Mouse (Mus musculus): ENCODE measurements around the gene Tns2. TPM values are rescaled to one million over a fixed set of nuclear protein-coding genes. Genes with fewer than 3 reads are reported as not detected.
"Not testable (repeated sequence)": the region's sequence is repeated elsewhere in the genome, so short reads cannot be mapped to it uniquely, and the experiment has no call there.

The Tns2 gene
- polyA plus RNA-seq, 1 experiment from 2014 or later = 13.8 TPM

- Histone ChIP-seq H3K27ac (no peak overlapping the region), H3K36me3 (no peaks in the 10 kb centered on the region), H3K4me1 (replicated peaks) (peaks cover 17% of the 10 kb centered on the region), H3K27me3 (ENCODE audit: insufficient read depth, poor library complexity, severe bottlenecking) (peaks cover 60% of the 10 kb centered on the region), H3K9me3 (no peaks in the 10 kb centered on the region), H3K4me3 (no peak overlapping the region)
- 57% methylated on average over 23 of the region's 23 CpGs for WGBS
- no peak for DNase-seq (ENCODE audit: low spot score)
Observed at GRCm38 (mm10) chr15:102142914-102143912, 43.0 kb downstream of the Tns2 start.

GRCm38 (mm10) chr15:102144274-102144711, 44.1 kb downstream of the Tns2 start, which contains the start of gene Igfbp6:
Gene Igfbp6, plus strand, starts transcription at chr15:102144362.
- WGBS = 4% methylated on average over 22 of the region's 22 CpGs
- Histone ChIP-seq H3K4me3 (peak within 1 kb of the TSS; percentile 37), H3K9me3 (no peaks in the 10 kb centered on the region), H3K27ac (no peak within 1 kb of the TSS), H3K27me3 (ENCODE audit: insufficient read depth, poor library complexity, severe bottlenecking) (peaks cover 63% of the 10 kb centered on the region), H3K36me3 (no peaks in the 10 kb centered on the region), H3K4me1 (replicated peaks) (peaks cover 20% of the 10 kb centered on the region)
- DNase-seq (ENCODE audit: low spot score) = no peak

- 14% methylated on average over 19 of the region's 19 CpGs for WGBS
- no peaks in the 10 kb centered on the region for H3K36me3 ChIP-seq
- H3K4me3 ChIP-seq = peak overlapping the region; percentile 37
- no peak for DNase-seq (ENCODE audit: low spot score)
- peaks cover 22% of the 10 kb centered on the region for H3K4me1 ChIP-seq (replicated peaks)
- no peaks in the 10 kb centered on the region for H3K9me3 ChIP-seq
- peaks cover 62% of the 10 kb centered on the region for H3K27me3 ChIP-seq (ENCODE audit: insufficient read depth, poor library complexity, severe bottlenecking)
- no peak overlapping the region for H3K27ac ChIP-seq
Observed at GRCm38 (mm10) chr15:102144726-102145125, 44.5 kb downstream of the Tns2 start.

GRCm38 (mm10) chr15:102145330-102145729, 45.1 kb downstream of the Tns2 start:
- peaks cover 24% of the 10 kb centered on the region for H3K4me1 ChIP-seq (replicated peaks)
- no peaks in the 10 kb centered on the region for H3K36me3 ChIP-seq
- H3K27me3 ChIP-seq (ENCODE audit: insufficient read depth, poor library complexity, severe bottlenecking) = peaks cover 60% of the 10 kb centered on the region
- no peak overlapping the region for H3K27ac ChIP-seq
- 89% methylated on average over 10 of the region's 10 CpGs for WGBS
- no peak for DNase-seq (ENCODE audit: low spot score)
- no peaks in the 10 kb centered on the region for H3K9me3 ChIP-seq
- H3K4me3 ChIP-seq = no peak overlapping the region

- no peak for DNase-seq (ENCODE audit: low spot score)
- H3K4me1 ChIP-seq (replicated peaks) = peaks cover 29% of the 10 kb centered on the region
- 84% methylated on average over 5 of the region's 5 CpGs for WGBS
- H3K9me3 ChIP-seq = no peaks in the 10 kb centered on the region
- peaks cover 60% of the 10 kb centered on the region for H3K27me3 ChIP-seq (ENCODE audit: insufficient read depth, poor library complexity, severe bottlenecking)
- H3K27ac ChIP-seq = no peak overlapping the region
- H3K36me3 ChIP-seq = no peaks in the 10 kb centered on the region
- H3K4me3 ChIP-seq = no peak overlapping the region
Observed at GRCm38 (mm10) chr15:102146089-102146488, 45.9 kb downstream of the Tns2 start.

GRCm38 (mm10) chr15:102146882-102147281, 46.7 kb downstream of the Tns2 start:
- Histone ChIP-seq H3K36me3 (no peaks in the 10 kb centered on the region), H3K27me3 (ENCODE audit: insufficient read depth, poor library complexity, severe bottlenecking) (peaks cover 53% of the 10 kb centered on the region), H3K4me3 (no peak overlapping the region), H3K9me3 (no peaks in the 10 kb centered on the region), H3K27ac (no peak overlapping the region), H3K4me1 (replicated peaks) (peaks cover 29% of the 10 kb centered on the region)
- peak; percentile 41 for DNase-seq (ENCODE audit: low spot score)
- WGBS = 15% methylated on average over 1 of the region's 1 CpGs

GRCm38 (mm10) chr15:102147674-102148402, 47.6 kb downstream of the Tns2 start:
- peaks cover 33% of the 10 kb centered on the region for H3K4me1 ChIP-seq (replicated peaks)
- no peak overlapping the region for H3K4me3 ChIP-seq
- no peak for DNase-seq (ENCODE audit: low spot score)
- WGBS = 76% methylated on average over 16 of the region's 16 CpGs
- peaks cover 44% of the 10 kb centered on the region for H3K27me3 ChIP-seq (ENCODE audit: insufficient read depth, poor library complexity, severe bottlenecking)
- no peaks in the 10 kb centered on the region for H3K36me3 ChIP-seq
- H3K9me3 ChIP-seq = no peaks in the 10 kb centered on the region
- H3K27ac ChIP-seq = no peak overlapping the region

- 81% methylated on average over 4 of the region's 4 CpGs for WGBS
- no peaks in the 10 kb centered on the region for H3K36me3 ChIP-seq
- H3K27me3 ChIP-seq (ENCODE audit: insufficient read depth, poor library complexity, severe bottlenecking) = peaks cover 27% of the 10 kb centered on the region
- H3K4me1 ChIP-seq (replicated peaks) = peaks cover 33% of the 10 kb centered on the region
- H3K27ac ChIP-seq = no peak overlapping the region
- H3K4me3 ChIP-seq = no peak overlapping the region
- DNase-seq (ENCODE audit: low spot score) = no peak
- H3K9me3 ChIP-seq = no peaks in the 10 kb centered on the region
Observed at GRCm38 (mm10) chr15:102149561-102149960, 49.3 kb downstream of the Tns2 start.

GRCm38 (mm10) chr15:102150301-102151135, 50.3 kb downstream of the Tns2 start, which contains the start of gene Soat2:
Gene Soat2, plus strand, starts transcription at chr15:102150526.
- Histone ChIP-seq H3K27ac (peak within 1 kb of the TSS; percentile 70), H3K36me3 (no peaks in the 10 kb centered on the region), H3K4me1 (replicated peaks) (peaks cover 30% of the 10 kb centered on the region), H3K4me3 (peak within 1 kb of the TSS; percentile 13; the same call in 1 of the 2 replicates), H3K27me3 (ENCODE audit: insufficient read depth, poor library complexity, severe bottlenecking) (peaks cover 17% of the 10 kb centered on the region), H3K9me3 (no peaks in the 10 kb centered on the region)
- no peak for DNase-seq (ENCODE audit: low spot score)
- WGBS = 55% methylated on average over 20 of the region's 20 CpGs

- peaks cover 8% of the 10 kb centered on the region; the same call in 1 of the 2 replicates for H3K27me3 ChIP-seq (ENCODE audit: insufficient read depth, poor library complexity, severe bottlenecking)
- peak overlapping the region; percentile 76 for H3K27ac ChIP-seq
- 21% methylated on average over 4 of the region's 4 CpGs for WGBS
- H3K4me3 ChIP-seq = no peak overlapping the region
- no peaks in the 10 kb centered on the region for H3K9me3 ChIP-seq
- DNase-seq (ENCODE audit: low spot score) = peak; percentile 38
- no peaks in the 10 kb centered on the region for H3K36me3 ChIP-seq
- peaks cover 45% of the 10 kb centered on the region for H3K4me1 ChIP-seq (replicated peaks)
Observed at GRCm38 (mm10) chr15:102152646-102153045, 52.4 kb downstream of the Tns2 start.

GRCm38 (mm10) chr15:102155006-102155405, 54.8 kb downstream of the Tns2 start:
- not testable (repeated sequence) for H3K27ac ChIP-seq; H3K9me3 ChIP-seq; H3K36me3 ChIP-seq; DNase-seq (ENCODE audit: low spot score); H3K27me3 ChIP-seq (ENCODE audit: insufficient read depth, poor library complexity, severe bottlenecking); H3K4me3 ChIP-seq
- peaks cover 47% of the 10 kb centered on the region for H3K4me1 ChIP-seq (replicated peaks)
- WGBS = 92% methylated on average over 6 of the region's 6 CpGs

- no peaks in the 10 kb centered on the region for H3K9me3 ChIP-seq
- WGBS = 29% methylated on average over 20 of the region's 20 CpGs
- peak overlapping the region; percentile 77 for H3K27ac ChIP-seq
- peaks cover 49% of the 10 kb centered on the region for H3K4me1 ChIP-seq (replicated peaks)
- H3K36me3 ChIP-seq = no peaks in the 10 kb centered on the region
- H3K4me3 ChIP-seq = peak overlapping the region; percentile 3; the same call in 1 of the 2 replicates
- 0 out of 2 replicates have a peak, but pooled peaks cover 8% of the 10 kb centered on the region for H3K27me3 ChIP-seq (ENCODE audit: insufficient read depth, poor library complexity, severe bottlenecking)
- DNase-seq (ENCODE audit: low spot score) = peak; percentile 50
Observed at GRCm38 (mm10) chr15:102156836-102157235, 56.6 kb downstream of the Tns2 start.

Data from hindbrain, embryonic 10.5 days (tissue).